ENCODE assay signal across 9 mouse cellular contexts in genomic region chr12:87017041-87017440, GRCm38 (mm10). TPM values are rescaled to one million over a fixed set of nuclear protein-coding genes. Genes with fewer than 3 reads are reported as not detected.
DNase-seq lines count a peak whose midpoint lies in the region; ATAC-seq and TF ChIP-seq lines count a peak whose summit lies in the region.
"Had no signal": no experiment of that assay in that cellular context is flagged by ENCODE, and none has a peak within 500 bp of the region (broad histone marks: within the 10 kb centered on the region; RNA-seq: fewer than 3 reads in every experiment).

No protein-coding gene starts in this region.

- TF ChIP-seq CTCF in lung, embryonic 14.5 days (IDR thresholded peaks at IDR 0.05; ENCODE audit: low read depth) = peak; percentile 58
- TF ChIP-seq CTCF in cerebellum, adult 2 months (IDR thresholded peaks at IDR 0.05; ENCODE audit: borderline replicate concordance, insufficient read depth, low read depth, low read length) = peak; percentile 64; the same call in 1 of the 2 replicates
- TF ChIP-seq CTCF in small intestine, adult 2 months (IDR thresholded peaks at IDR 0.05; ENCODE audit: extremely low read depth, insufficient read length, insufficient replicate concordance, low read depth, low read length) = peak; percentile 54; the same call in 1 of the 2 replicates

- no peak for ATAC-seq in lung, embryonic 14.5 days (ENCODE audit: insufficient read depth)

- no peaks in the 10 kb centered on the region for H3K36me3 ChIP-seq in lung, embryonic 14.5 days (ENCODE audit: insufficient read depth)
- H3K36me3 ChIP-seq in small intestine, adult 2 months (ENCODE audit: control insufficient read depth, insufficient read depth, low read length) = no peaks in the 10 kb centered on the region

- no peak overlapping the region for H3K9ac ChIP-seq in lung, embryonic 14.5 days

- H3K27ac ChIP-seq in lung, embryonic 14.5 days (ENCODE audit: low read depth) = no peak overlapping the region
- H3K27ac ChIP-seq in cerebellum, adult 2 months (ENCODE audit: insufficient read depth, low read length) = no peak overlapping the region
- H3K27ac ChIP-seq in small intestine, adult 2 months (ENCODE audit: insufficient read depth, low read depth, low read length) = no peak overlapping the region

- H3K9me3 ChIP-seq in lung, embryonic 14.5 days (ENCODE audit: low read depth, low read length) = no peaks in the 10 kb centered on the region

- H3K4me2 ChIP-seq in lung, embryonic 14.5 days = no peak overlapping the region

- 38% methylated on average over 3 of the region's 3 CpGs for WGBS in lung, embryonic 14.5 days
- WGBS in cerebellum, adult 2 months = 41% methylated on average over 3 of the region's 3 CpGs
- 37% methylated on average over 3 of the region's 3 CpGs for WGBS in small intestine, adult 2 months

- H3K4me3 ChIP-seq in lung, embryonic 14.5 days (ENCODE audit: low read depth, low read length) = no peak overlapping the region
- H3K4me3 ChIP-seq in cerebellum, adult 2 months (replicated peaks; ENCODE audit: insufficient read depth, low read depth, low read length) = no peak overlapping the region
- H3K4me3 ChIP-seq in small intestine, adult 2 months (ENCODE audit: low read depth, low read length) = no peak overlapping the region
- H3K4me3 ChIP-seq: myocyte had no signal

- peak; percentile 50 for DNase-seq in embryo, embryonic 10 days (ENCODE audit: low spot score)
- DNase-seq in embryo, embryonic 11 days = no peak
- DNase-seq in lung, embryonic 14.5 days = peak; percentile 22
- DNase-seq in lung, postnatal 10 days = no peak
- peak; percentile 52 to 73 for DNase-seq in cerebellum, adult 2 months
- no peak for DNase-seq in urinary bladder, postnatal 25 days (ENCODE audit: low spot score)
- no peak for DNase-seq in right cerebral cortex, postnatal 14 days

- H3K27me3 ChIP-seq in lung, embryonic 14.5 days (ENCODE audit: insufficient read depth, low read length) = no peaks in the 10 kb centered on the region
- H3K27me3 ChIP-seq in cerebellum, adult 2 months (ENCODE audit: control insufficient read depth, insufficient read depth, low read length) = no peaks in the 10 kb centered on the region
- H3K27me3 ChIP-seq in small intestine, adult 2 months (ENCODE audit: control insufficient read depth, insufficient read depth, low read length) = no peaks in the 10 kb centered on the region

- no peak for TF ChIP-seq POLR2A in cerebellum, adult 2 months (IDR thresholded peaks at IDR 0.05; ENCODE audit: borderline replicate concordance, insufficient read depth, low read length)
- TF ChIP-seq POLR2A in small intestine, adult 2 months (IDR thresholded peaks at IDR 0.05; ENCODE audit: low read depth, low read length) = no peak

- no peaks in the 10 kb centered on the region for H3K4me1 ChIP-seq in lung, embryonic 14.5 days (ENCODE audit: insufficient read depth)
- peaks cover 5% of the 10 kb centered on the region for H3K4me1 ChIP-seq in cerebellum, adult 2 months (ENCODE audit: control insufficient read depth, insufficient read depth, low read length)
- H3K4me1 ChIP-seq in small intestine, adult 2 months (ENCODE audit: control insufficient read depth, insufficient read depth, insufficient read length, low read length) = no peaks in the 10 kb centered on the region

RNA-seq across cellular contexts. Expression of gene Tmem63c, which starts 4.1 kb away (rescaled TPM):
- not detected in 2 replicates for polyA plus RNA-seq in lung, embryonic 14.5 days (2014; fragmentation: Nextera tagmentation; extraction: Ambion mirVana)
- 55.9 and 71.0 TPM in 2 replicates for polyA plus RNA-seq in cerebellum, adult 2 months (2012; rRNA removed)
- polyA plus RNA-seq in small intestine, adult 2 months (2012; rRNA removed) = 0.14 and 0.32 TPM in 2 replicates
- polyA plus RNA-seq: myocyte had no signal

RNA-seq across cellular contexts. Expression of gene Zdhhc22, which starts 26.8 kb away (rescaled TPM):
- polyA plus RNA-seq in lung, embryonic 14.5 days (2014; fragmentation: Nextera tagmentation; extraction: Ambion mirVana) = 0.05 TPM in 1 of 2 replicates, not detected in the other
- 28.1 and 29.3 TPM in 2 replicates for polyA plus RNA-seq in cerebellum, adult 2 months (2012; rRNA removed)
- polyA plus RNA-seq in small intestine, adult 2 months (2012; rRNA removed) = 0.03 and 0.04 TPM in 2 replicates

Comparison
In these comparisons a context has a peak if more than half of its experiments do, and no peak if none do; other contexts are left out.
1. DNase-seq: peak in embryo, embryonic 10 days (single experiment), lung, embryonic 14.5 days (single experiment) and cerebellum, adult 2 months (2 of 2); none in embryo, embryonic 11 days (single experiment), lung, postnatal 10 days (single experiment), urinary bladder, postnatal 25 days (single experiment) and right cerebral cortex, postnatal 14 days (single experiment).
2. RNA of gene Tmem63c, which starts 4.1 kb away (polyA plus RNA-seq): 55.9 to 71.0 TPM in cerebellum, adult 2 months; 0.14 to 0.32 TPM in small intestine, adult 2 months and not detected in lung, embryonic 14.5 days; every median in the first group is over 10 times any median in the second.
3. RNA of gene Zdhhc22, which starts 26.8 kb away (polyA plus RNA-seq): 28.1 to 29.3 TPM in cerebellum, adult 2 months; 0.03 to 0.04 TPM in small intestine, adult 2 months and 0.05 TPM in lung, embryonic 14.5 days; every median in the first group is over 10 times any median in the second.
4. Peak in every context shown above with its lines, with median percentiles within 50 percentile points of each other: CTCF ChIP-seq.